Mouse (Mus musculus) kidney, adult 8-10 months (tissue): ENCODE results near the gene Galnt11.
"Not testable (repeated sequence)": the region's sequence is repeated elsewhere in the genome, so short reads cannot be mapped to it uniquely, and the experiment has no call there.

Source experiments
- DNase-seq, 2 experiments: peaks; one replicate each; pipeline ENCODE4 v3.0.0; 2022

Gene Galnt11

GRCm38 (mm10) chr5:25221604-25222003, at the start of gene Galnt11:
Gene Galnt11, plus strand, starts transcription at chr5:25221904.
- DNase-seq, result no peak

GRCm38 (mm10) chr5:25177937-25178336, 43.8 kb upstream of the Galnt11 start:
- not testable (repeated sequence) for DNase-seq

- DNase-seq, result peak; percentile 52 to 66
Observed at GRCm38 (mm10) chr5:25178543-25178942, 43.2 kb upstream of the Galnt11 start.

- DNase-seq, result peak in 1 of 2 experiments; percentile 30
Observed at GRCm38 (mm10) chr5:25179284-25179683, 42.4 kb upstream of the Galnt11 start.

GRCm38 (mm10) chr5:25179936-25180488, 41.7 kb upstream of the Galnt11 start:
- DNase-seq, result peak; percentile 62 to 77

GRCm38 (mm10) chr5:25181004-25181531, 40.6 kb upstream of the Galnt11 start, which contains the start of gene Galntl5:
Gene Galntl5, plus strand, starts transcription at chr5:25181460.
- peak; percentile 24 to 74 for DNase-seq

GRCm38 (mm10) chr5:25183595-25183994, 38.1 kb upstream of the Galnt11 start:
- DNase-seq, result no peak

GRCm38 (mm10) chr5:25184594-25184993, 37.1 kb upstream of the Galnt11 start:
- no peak for DNase-seq

GRCm38 (mm10) chr5:25187727-25188126, 34.0 kb upstream of the Galnt11 start:
- DNase-seq, result peak; percentile 68 to 78

- peak; percentile 74 to 80 for DNase-seq
Observed at GRCm38 (mm10) chr5:25188802-25189201, 32.9 kb upstream of the Galnt11 start.

GRCm38 (mm10) chr5:25190521-25190920, 31.2 kb upstream of the Galnt11 start:
- no peak for DNase-seq

- DNase-seq, result no peak
Observed at GRCm38 (mm10) chr5:25211872-25212271, 9.8 kb upstream of the Galnt11 start.

- not testable (repeated sequence) for DNase-seq
Observed at GRCm38 (mm10) chr5:25213216-25213615, 8.5 kb upstream of the Galnt11 start.

GRCm38 (mm10) chr5:25215006-25215405, 6.7 kb upstream of the Galnt11 start:
- DNase-seq, result no peak

- DNase-seq, result peak; percentile 79 to 88
Observed at GRCm38 (mm10) chr5:25222752-25223702, 1.3 kb downstream of the Galnt11 start, which contains the start of gene E130116L18Rik. Gene E130116L18Rik, minus strand, starts transcription at chr5:25223153.

GRCm38 (mm10) chr5:25224377-25224776, 2.7 kb downstream of the Galnt11 start:
- DNase-seq, result peak; percentile 50 to 63

- DNase-seq, result peak; percentile 66 to 72
Observed at GRCm38 (mm10) chr5:25243101-25243500, 21.4 kb downstream of the Galnt11 start.

- DNase-seq, result peak in 1 of 2 experiments; percentile 40
Observed at GRCm38 (mm10) chr5:25245806-25246472, 24.2 kb downstream of the Galnt11 start.

- DNase-seq, result peak in 1 of 2 experiments; percentile 67
Observed at GRCm38 (mm10) chr5:25246473-25246865, 24.8 kb downstream of the Galnt11 start.

- DNase-seq, result peak; percentile 73 to 83
Observed at GRCm38 (mm10) chr5:25247036-25247435, 25.3 kb downstream of the Galnt11 start.

GRCm38 (mm10) chr5:25252423-25252822, 30.7 kb downstream of the Galnt11 start:
- peak; percentile 82 to 90 for DNase-seq

- peak in 1 of 2 experiments; percentile 51 for DNase-seq
Observed at GRCm38 (mm10) chr5:25252825-25253544, 31.3 kb downstream of the Galnt11 start.
